Mouse (Mus musculus) kidney, postnatal 0 days (tissue): ENCODE measurements around the gene Kmt2d. TPM values are rescaled to one million over a fixed set of nuclear protein-coding genes. Genes with fewer than 3 reads are reported as not detected.

ENCODE experiments used
- ATAC-seq: fragments of 200-750 bp; cut with Nextera tagmentation; replicated peaks from 2 replicates; pipeline ENCODE4 v1.8.0; 2017; ENCODE audit warnings: low read depth, moderate number of reproducible peaks, moderate TSS enrichment, moderate library complexity; ENCODE audit not compliant: low FRiP score
- DNase-seq: peaks from one replicate; pipeline ENCODE4 v3.0.0-alpha.2; 2016; ENCODE audit warnings: low spot score
- H3K27ac ChIP-seq: fragments of 300-500 bp; sonication (generic); 2 replicates; pipeline ENCODE4 v1.5.1; 2014; ENCODE audit warnings: mild to moderate bottlenecking
- H3K27me3 ChIP-seq: fragments of 300-500 bp; sonication (generic); 2 replicates; pipeline ENCODE4 v1.6.1; 2014; ENCODE audit warnings: low read length, mixed read lengths; ENCODE audit not compliant: insufficient read depth
- H3K36me3 ChIP-seq: fragments of 300-500 bp; sonication (generic); 2 replicates; pipeline ENCODE4 v1.6.1; 2014; ENCODE audit warnings: low read length, mixed read lengths; ENCODE audit not compliant: insufficient read depth
- H3K4me1 ChIP-seq: fragments of 300-500 bp; sonication (generic); replicated peaks from 2 replicates; pipeline ENCODE4 v1.6.1; 2014; ENCODE audit warnings: antibody characterized with exemption, low read length, mixed read lengths; ENCODE audit not compliant: insufficient read depth
- H3K4me2 ChIP-seq: fragments of 300-500 bp; sonication (generic); 2 replicates; pipeline ENCODE4 v1.6.1; 2014; ENCODE audit warnings: mild to moderate bottlenecking, low read length, moderate library complexity, mixed read lengths
- H3K4me3 ChIP-seq: fragments of 300-500 bp; sonication (generic); replicated peaks from 2 replicates; pipeline ENCODE4 v1.5.1; 2014; ENCODE audit warnings: low read depth, low read length
- H3K9ac ChIP-seq: fragments of 300-500 bp; sonication (generic); 2 replicates; pipeline ENCODE4 v1.6.1; 2014; ENCODE audit warnings: low read depth, low read length
- H3K9me3 ChIP-seq: fragments of 300-500 bp; sonication (generic); replicated peaks from 2 replicates; pipeline ENCODE4 v1.6.1; 2016; ENCODE audit warnings: low read length, inconsistent platforms, mixed read lengths
- CTCF ChIP-seq: IDR thresholded peaks from 2 replicates; pipeline ENCODE4 v1.5.1; 2016; ENCODE audit warnings: antibody characterized with exemption, low read depth, mild to moderate bottlenecking, moderate library complexity
- WGBS: fragments of 180-500 bp; shearing (Covaris S2); extraction: QIAGEN DNeasy Blood & Tissue Kit; methylation state at CpG from one replicate; pipeline ENCODE4 v1.1.7; 2014; 5-methylcytosine and 5-hydroxymethylcytosine counted together
- polyA plus RNA-seq: library from polyadenylated mRNA; unstranded; fragments of >200 nt; fragmentation: Nextera tagmentation; extraction: Ambion mirVana; gene quantifications from 2 replicates; pipeline ENCODE4 v1.2.1, GENCODE M21; 2015

Kmt2d gene
- polyA plus RNA-seq, 1 experiment from 2014 or later: 6.4 TPM

DNA sequence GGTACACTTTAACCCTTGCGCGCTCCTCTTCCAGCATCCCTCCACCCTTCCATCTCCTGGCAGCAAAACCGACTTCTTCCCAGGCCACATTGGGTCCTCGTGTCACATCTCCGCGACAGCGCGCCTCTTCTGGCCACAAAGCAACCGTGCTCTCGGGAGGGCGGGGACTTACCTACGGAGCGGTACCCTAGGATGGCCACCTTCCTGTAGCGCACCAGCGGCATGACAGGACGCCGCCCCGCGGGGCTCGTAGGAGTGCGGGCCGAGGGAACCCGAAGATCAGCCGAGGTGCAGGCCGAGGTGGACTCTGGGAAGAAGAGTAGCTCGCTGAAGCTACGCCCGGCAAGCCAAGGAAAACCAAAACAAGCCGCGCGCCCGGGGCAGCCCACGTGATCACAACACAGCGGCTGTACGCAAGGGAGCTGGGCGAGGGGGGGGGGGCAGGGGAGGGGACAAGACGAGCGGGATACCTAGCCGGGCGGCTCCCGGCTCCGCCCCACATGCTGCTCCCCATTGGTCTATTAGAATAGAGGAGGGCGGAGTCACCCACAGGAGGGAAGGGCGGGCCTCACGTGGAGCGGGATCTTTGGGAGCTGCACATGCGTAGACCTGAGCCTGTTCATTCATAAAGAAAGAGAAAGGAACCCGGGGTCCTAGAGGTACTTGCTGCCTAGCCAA, 10.1 kb upstream of the Kmt2d start:
- Histone ChIP-seq H3K4me2 (peak overlapping the region; percentile 77), H3K27me3 (no peaks in the 10 kb centered on the region), H3K4me3 (peak overlapping the region; percentile 52), H3K9me3 (no peaks in the 10 kb centered on the region), H3K9ac (peak overlapping the region; percentile 54), H3K27ac (peak overlapping the region; percentile 77), H3K4me1 (no peaks in the 10 kb centered on the region), H3K36me3 (no peaks in the 10 kb centered on the region)
- WGBS: under 1% methylated on average over 48 of the region's 48 CpGs
- ATAC-seq (peak; percentile 96), DNase-seq (peak; percentile 99)
- TF ChIP-seq CTCF: peak; percentile 46; the same call in 1 of the 2 replicates

GRCm38 (mm10) chr15:98877331-98877730, 6.3 kb upstream of the Kmt2d start:
- no peaks in the 10 kb centered on the region for H3K9me3 ChIP-seq
- H3K9ac ChIP-seq: no peak overlapping the region
- no peak for ATAC-seq
- DNase-seq: peak; percentile 91
- H3K4me3 ChIP-seq: no peak overlapping the region
- 15% methylated on average over 3 of the region's 3 CpGs for WGBS
- H3K27ac ChIP-seq: no peak overlapping the region
- TF ChIP-seq CTCF: peak; percentile 87
- no peaks in the 10 kb centered on the region for H3K27me3 ChIP-seq
- no peaks in the 10 kb centered on the region; the same call in 1 of the 2 replicates for H3K4me1 ChIP-seq
- no peaks in the 10 kb centered on the region for H3K36me3 ChIP-seq
- H3K4me2 ChIP-seq: no peak overlapping the region

GRCm38 (mm10) chr15:98871916-98872888, 1.2 kb upstream of the Kmt2d start:
- peaks cover 20% of the 10 kb centered on the region; the same call in 1 of the 2 replicates for H3K4me1 ChIP-seq
- DNase-seq (peak; percentile 98), ATAC-seq (peak; percentile 81)
- peak overlapping the region; percentile 99 for H3K4me3 ChIP-seq
- peak overlapping the region; percentile 99 for H3K9ac ChIP-seq
- no peaks in the 10 kb centered on the region for H3K9me3 ChIP-seq
- WGBS: 2% methylated on average over 44 of the region's 51 CpGs
- TF ChIP-seq CTCF: peak; percentile 14; the same call in 1 of the 2 replicates
- H3K27me3 ChIP-seq: no peaks in the 10 kb centered on the region
- H3K36me3 ChIP-seq: no peaks in the 10 kb centered on the region
- peak overlapping the region; percentile 99 for H3K27ac ChIP-seq
- peak overlapping the region; percentile 79 for H3K4me2 ChIP-seq

DNA sequence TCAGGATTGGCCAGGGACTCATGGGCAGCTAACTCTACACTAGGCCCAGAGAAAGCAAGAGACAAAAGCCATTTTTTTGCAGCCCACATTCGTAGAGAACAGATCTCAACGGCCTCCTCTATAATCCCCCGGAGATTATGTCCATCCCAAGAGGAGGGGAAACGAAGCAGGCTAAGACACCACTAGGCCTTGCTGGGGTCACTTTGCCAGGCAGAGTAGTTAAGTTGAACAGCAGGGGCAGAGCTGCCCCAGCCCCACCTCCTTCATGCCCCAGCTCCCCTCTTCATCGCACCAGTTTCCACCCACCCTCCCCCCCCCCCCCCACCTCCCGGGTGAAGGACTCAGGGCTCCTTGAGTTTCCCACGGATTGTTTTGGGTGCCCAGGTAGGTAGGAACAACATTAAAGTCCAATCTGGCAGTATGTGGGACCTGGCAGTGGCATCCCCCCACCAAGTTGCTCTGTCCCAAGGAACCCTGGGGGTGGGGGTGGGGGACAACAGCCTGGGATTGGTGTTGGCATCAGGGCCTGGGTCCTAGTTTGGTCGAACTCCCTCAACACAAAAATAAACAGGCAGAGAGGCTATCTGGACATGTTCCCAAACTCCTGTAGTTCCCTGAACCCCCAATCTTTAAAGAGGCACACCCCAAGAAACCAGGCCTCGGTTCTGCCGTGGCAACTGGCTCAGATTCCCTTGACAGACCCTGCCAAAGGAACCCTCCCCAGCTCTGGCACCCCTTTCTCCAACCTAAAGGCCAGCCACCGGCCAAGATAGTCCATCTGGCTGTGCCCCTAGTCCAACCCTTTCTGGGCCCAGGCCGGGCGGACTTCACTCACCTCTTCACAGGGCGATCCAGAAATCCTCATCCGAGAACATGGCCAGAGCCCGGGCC, 580 bp downstream of the Kmt2d start:
- ATAC-seq (no peak), DNase-seq (peak; percentile 25)
- 0% methylated on average over 16 of the region's 16 CpGs for WGBS

GRCm38 (mm10) chr15:98869342-98870178, 1.4 kb downstream of the Kmt2d start:
- peaks cover 20% of the 10 kb centered on the region; the same call in 1 of the 2 replicates for H3K4me1 ChIP-seq
- 9% methylated on average over 8 of the region's 8 CpGs for WGBS
- TF ChIP-seq CTCF: no peak

More for the DNA sequence above, 580 bp downstream of the Kmt2d start:
- Histone ChIP-seq H3K4me2 (peak overlapping the region; percentile 79), H3K4me1 (peaks cover 20% of the 10 kb centered on the region; the same call in 1 of the 2 replicates), H3K27ac (peak overlapping the region; percentile 99), H3K4me3 (peak overlapping the region; percentile 99), H3K9me3 (no peaks in the 10 kb centered on the region), H3K9ac (peak overlapping the region; percentile 99), H3K36me3 (peaks cover 12% of the 10 kb centered on the region), H3K27me3 (no peaks in the 10 kb centered on the region)
- TF ChIP-seq CTCF: no peak

More at GRCm38 (mm10) chr15:98869342-98870178, 1.4 kb downstream of the Kmt2d start:
- Histone ChIP-seq H3K9ac (peak overlapping the region; percentile 99), H3K4me3 (peak overlapping the region; percentile 99), H3K27ac (0 out of 2 replicates have a peak overlapping the region, but pooled peaks have one; percentile 99), H3K36me3 (peaks cover 20% of the 10 kb centered on the region), H3K4me2 (peak overlapping the region; percentile 79), H3K27me3 (no peaks in the 10 kb centered on the region), H3K9me3 (no peaks in the 10 kb centered on the region)
- ATAC-seq: no peak
- peak; percentile 32 for DNase-seq
